Mouse (Mus musculus): Measurements from ENCODE around the gene Slc22a28.
"Not testable (repeated sequence)": the region's sequence is repeated elsewhere in the genome, so short reads cannot be mapped to it uniquely, and the experiment has no call there.

Slc22a28 gene

DNA sequence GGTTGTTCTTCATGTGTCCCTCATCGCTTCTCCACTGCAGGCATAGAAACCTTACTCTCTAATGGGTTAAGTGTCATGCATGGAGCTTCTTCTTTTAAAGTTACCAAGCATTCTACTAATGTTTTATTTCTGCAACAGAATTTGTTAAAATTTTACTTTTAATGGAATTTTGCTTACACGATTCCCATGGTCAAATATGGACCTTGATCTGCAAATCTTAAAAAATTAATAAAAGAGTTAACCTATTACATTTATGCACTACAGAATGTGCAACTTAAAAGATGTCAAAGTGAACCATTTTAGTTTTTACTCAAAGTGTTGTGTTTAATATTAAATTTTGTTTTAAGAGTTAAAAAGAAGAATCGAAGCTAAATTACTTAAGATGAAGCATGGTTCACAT is at the start of gene Slc22a28:
TSS of gene Slc22a28 (minus strand) at position 102 of the 400 bp plus-strand sequence.
- DNase-seq (ENCODE audit: extremely low read depth, low read depth): not testable (repeated sequence)

DNA sequence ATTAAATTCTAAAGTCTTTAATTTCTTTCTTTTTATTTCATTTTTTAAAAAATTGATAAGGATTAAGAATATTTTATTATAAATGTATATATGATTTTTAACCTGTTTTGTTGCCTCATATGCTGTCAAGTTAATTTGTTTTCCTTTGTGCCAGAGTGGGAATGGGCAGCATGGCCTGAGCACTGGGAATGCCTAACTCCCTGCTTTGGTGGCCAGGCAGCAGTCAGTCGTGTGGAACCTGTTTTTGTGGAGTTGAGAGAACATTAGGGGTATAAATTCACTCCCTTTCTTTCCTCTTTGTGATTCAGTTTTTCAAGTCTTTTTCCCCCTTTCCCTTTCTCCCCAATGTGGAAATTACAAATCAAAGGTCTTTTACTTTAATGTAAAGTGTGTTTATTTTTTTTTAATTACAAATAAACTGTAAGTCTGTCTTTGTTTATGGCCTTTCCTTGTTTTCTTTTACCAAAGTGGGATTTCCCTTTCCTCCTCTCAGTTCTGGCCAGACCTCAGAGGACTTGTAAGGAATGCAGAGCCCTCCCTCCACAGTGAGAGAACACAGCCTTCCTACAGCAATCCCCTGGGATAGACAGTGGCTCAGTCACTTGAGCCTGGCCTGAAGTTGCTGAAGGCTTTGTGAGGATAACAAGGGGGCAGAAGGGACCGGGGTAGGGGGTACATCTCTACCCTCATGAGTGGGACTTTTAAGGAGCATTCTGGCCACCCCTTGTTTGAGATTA is 17.2 kb upstream of the Slc22a28 start:
- no peak for DNase-seq (ENCODE audit: extremely low read depth, low read depth)

DNA sequence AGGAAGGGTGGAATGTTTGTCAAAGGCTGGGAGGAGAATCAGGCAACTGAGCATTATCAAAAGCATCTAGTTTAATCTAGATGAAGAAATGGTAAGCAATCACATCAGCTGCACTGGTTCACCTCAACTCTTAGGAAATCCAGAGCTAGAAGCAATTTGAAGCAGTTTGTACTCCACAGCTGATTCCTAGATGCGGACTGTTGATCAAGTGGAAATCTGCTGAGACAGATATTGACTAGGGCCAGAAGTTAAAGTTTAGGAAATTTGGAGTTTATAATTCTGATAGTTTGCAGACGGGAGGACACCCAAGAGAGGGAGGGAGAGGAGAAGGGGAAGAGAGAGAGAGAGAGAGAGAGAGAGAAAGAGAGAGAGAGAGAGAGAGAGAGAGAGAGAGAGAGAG is 10.9 kb upstream of the Slc22a28 start:
- DNase-seq (ENCODE audit: extremely low read depth, low read depth): not testable (repeated sequence)

DNA sequence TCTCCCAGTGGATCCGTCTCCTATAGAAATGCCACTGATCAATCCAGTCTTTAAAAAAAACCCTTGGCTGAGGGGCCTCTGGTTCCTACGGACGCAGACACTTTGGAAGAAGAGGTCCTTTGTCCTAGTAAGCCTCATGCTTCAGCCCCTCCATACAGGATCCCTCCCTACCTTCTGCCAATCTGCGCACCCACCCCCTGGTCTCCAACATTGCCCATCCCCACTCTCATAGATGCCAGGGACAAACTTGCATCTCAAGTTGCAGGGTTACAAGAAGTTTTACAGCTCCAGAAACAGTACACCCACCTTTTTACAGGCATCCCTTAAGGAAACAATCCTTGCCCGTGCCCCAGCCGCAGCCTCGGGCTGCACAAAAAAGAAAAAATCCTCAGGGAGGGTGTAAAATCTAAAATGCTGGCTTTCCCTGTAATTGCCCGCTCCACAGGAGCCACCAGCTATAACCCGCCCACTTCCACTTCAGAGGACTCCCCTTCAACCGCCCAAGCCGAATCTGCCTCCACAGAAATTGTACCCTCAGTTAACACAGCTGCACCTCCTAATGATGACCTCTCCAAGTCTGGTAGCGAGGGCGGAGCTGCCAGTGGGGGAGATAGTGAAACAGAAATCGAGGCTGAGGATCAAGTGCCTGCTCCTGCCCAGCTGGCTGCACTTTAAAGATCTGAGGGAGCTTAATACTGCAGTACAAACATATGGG is 2.5 kb upstream of the Slc22a28 start:
- not testable (repeated sequence) for DNase-seq (ENCODE audit: extremely low read depth, low read depth)

DNA sequence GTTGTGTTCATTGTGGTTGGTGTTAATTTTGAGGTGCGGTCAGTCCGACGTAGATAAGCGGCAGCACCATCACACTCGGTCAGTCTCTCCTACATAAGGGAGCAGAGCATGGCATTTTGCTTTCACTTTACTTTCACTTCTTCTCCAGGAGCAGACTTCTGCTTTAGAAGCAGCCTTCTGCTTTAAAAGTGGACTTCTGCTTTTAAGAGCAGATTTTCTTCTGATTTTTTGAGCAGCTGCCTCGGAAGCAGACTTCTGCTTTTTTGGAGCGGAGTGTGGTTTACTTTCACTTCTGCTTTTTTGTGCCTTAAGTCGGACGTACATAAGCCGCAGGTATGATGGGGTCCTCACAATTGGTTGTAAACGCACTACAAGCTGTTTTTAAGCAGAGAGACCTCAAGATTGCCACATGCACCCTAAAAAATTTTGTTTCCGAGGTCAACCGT is 111.9 kb downstream of the Slc22a28 start:
- DNase-seq (ENCODE audit: extremely low read depth, low read depth): peak; percentile 98

DNA sequence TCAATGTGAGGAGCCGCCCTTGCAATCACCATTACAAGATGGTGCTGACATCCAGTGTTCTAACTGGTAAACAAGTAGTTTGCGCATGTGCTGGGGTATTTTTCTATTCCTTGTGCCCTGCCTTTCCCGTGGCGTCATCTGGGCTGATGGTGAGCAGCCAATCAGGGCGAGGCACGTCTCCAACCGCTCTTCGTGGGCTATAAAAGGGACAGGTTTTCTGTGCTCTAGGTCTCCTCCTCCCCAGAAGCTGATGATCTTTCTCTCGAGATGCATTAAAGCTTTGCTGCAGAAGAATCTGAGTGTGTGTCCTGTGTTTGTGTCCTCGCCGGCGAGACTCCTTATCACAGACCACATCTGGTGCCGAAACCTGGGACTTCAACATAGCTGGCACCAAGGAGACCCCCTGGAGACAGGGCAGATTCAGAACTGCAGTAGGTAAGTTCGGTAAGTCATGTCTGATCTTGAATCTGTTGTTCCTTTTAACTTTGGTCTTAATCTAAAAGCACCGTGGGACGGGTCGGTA is 112.4 kb downstream of the Slc22a28 start:
- peak; percentile 48 for DNase-seq (ENCODE audit: extremely low read depth, low read depth)

DNA sequence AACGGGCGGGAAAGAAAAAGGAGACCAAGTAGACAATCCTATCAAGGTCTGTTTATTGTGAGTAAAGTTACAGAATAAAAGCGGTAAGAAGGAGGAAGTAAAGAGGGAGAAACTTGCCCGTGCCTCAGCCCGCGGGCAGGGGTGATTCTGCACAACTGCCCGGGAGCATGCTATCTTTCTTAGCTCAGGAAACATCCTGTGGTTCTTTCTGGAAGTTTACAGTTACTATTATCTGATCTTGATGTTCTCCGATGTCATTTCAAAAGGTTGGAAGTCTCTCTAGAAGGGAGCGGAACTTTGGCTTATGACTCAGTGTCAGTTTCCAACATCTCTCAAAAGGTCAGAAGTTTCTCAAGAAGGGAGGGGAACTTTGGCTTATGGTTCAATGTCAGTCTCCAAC is 113.2 kb downstream of the Slc22a28 start:
- peak; percentile 70 for DNase-seq (ENCODE audit: extremely low read depth, low read depth)
